Comparison of ENCODE assay signal across 8 mouse cellular contexts in the genomic region with DNA sequence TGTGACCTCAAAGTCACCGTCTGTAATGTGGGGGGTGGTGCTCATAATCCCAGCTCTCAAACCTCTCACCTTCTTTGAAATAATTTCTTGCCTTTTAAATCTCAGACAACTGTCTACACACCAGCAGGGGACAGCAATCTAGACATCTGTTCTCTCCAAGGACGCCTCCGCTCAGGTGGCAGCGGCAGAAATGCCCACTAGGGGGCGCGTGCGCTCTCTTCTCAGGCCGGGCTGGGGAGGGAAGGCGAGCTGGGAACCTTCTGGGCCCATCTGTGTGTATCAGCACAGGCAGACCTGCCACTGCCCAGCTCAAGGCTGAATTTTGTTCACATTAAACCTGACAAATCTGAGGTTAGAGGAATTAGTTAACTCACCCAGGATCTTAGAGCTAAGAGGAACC. TPM values are rescaled to one million over a fixed set of nuclear protein-coding genes. Genes with fewer than 3 reads are reported as not detected.
DNase-seq lines count a peak whose midpoint lies in the region; ATAC-seq lines count a peak whose summit lies in the region.

No protein-coding gene starts in this region.

- no peak overlapping the region for H3K9ac ChIP-seq in intestine, embryonic 16.5 days (ENCODE audit: low read depth, low read length)

- H3K27me3 ChIP-seq in intestine, embryonic 16.5 days (replicated peaks; ENCODE audit: control insufficient read depth, insufficient read depth, low read length), result no peaks in the 10 kb centered on the region

- no peak overlapping the region for H3K4me3 ChIP-seq in intestine, embryonic 16.5 days (ENCODE audit: low read length)

- peak; percentile 34; the same call in 1 of the 2 replicates for ATAC-seq in intestine, embryonic 16.5 days

- H3K4me1 ChIP-seq in intestine, embryonic 16.5 days (ENCODE audit: control insufficient read depth, insufficient read depth, low read length), result no peaks in the 10 kb centered on the region

- WGBS in intestine, embryonic 16.5 days, result 25% methylated on average over 9 of the region's 9 CpGs

- no peak overlapping the region for H3K27ac ChIP-seq in intestine, embryonic 16.5 days (ENCODE audit: low read length)

- DNase-seq in ovary, postnatal 36 days (ENCODE audit: low spot score), result peak; percentile 50
- no peak for DNase-seq in ovary, postnatal 10 days (ENCODE audit: low spot score)
- peak; percentile 73 for DNase-seq in adrenal gland, postnatal 14 days
- DNase-seq in embryo, embryonic 11 days, result peak; percentile 73
- DNase-seq in lung, postnatal 36 days, result peak; percentile 57
- DNase-seq in spleen, postnatal 4 days (ENCODE audit: low spot score in 2 of 2), result peak; percentile 46 to 84
- no peak for DNase-seq in layer of hippocampus, adult 9-10 months (ENCODE audit: low spot score)

- no peaks in the 10 kb centered on the region for H3K9me3 ChIP-seq in intestine, embryonic 16.5 days (ENCODE audit: control insufficient read depth, low read length)

- H3K36me3 ChIP-seq in intestine, embryonic 16.5 days (ENCODE audit: control insufficient read depth, insufficient read depth, low read length), result no peaks in the 10 kb centered on the region

- no peak overlapping the region for H3K4me2 ChIP-seq in intestine, embryonic 16.5 days (ENCODE audit: low read depth, low read length)

RNA-seq across cellular contexts. Expression of a gene that starts 58.2 kb away (rescaled TPM):
- total RNA-seq in adrenal gland, postnatal 14 days (2021), result 116 and 121 TPM in 2 replicates
- 118 and 127 TPM in 2 replicates for polyA plus RNA-seq in intestine, embryonic 16.5 days (2015; fragmentation: Nextera tagmentation; extraction: Ambion mirVana)

Comparison
In these comparisons a context has a peak if more than half of its experiments do, and no peak if none do; other contexts are left out.
1. DNase-seq: peak in ovary, postnatal 36 days (single experiment), adrenal gland, postnatal 14 days (single experiment), embryo, embryonic 11 days (single experiment), lung, postnatal 36 days (single experiment) and spleen, postnatal 4 days (2 of 2); none in ovary, postnatal 10 days (single experiment) and layer of hippocampus, adult 9-10 months (single experiment).